Mouse (Mus musculus): ENCODE results near the gene Edil3.
A peak's percentile ranks its signal among the peaks of the same experiment; 100 is the strongest.

The Edil3 gene

GRCm38 (mm10) chr13:88821440-88822331 is at the start of gene Edil3:
Edil3 (plus strand) TSS chr13:88821472.
- DNase-seq (ENCODE audit: low read depth, low spot score): no peak

GRCm38 (mm10) chr13:88799186-88799585 is 22.1 kb upstream of the Edil3 start:
- DNase-seq (ENCODE audit: low read depth, low spot score): no peak

- DNase-seq (ENCODE audit: low read depth, low spot score): no peak
Observed at GRCm38 (mm10) chr13:88801006-88801405, 20.3 kb upstream of the Edil3 start.

- DNase-seq (ENCODE audit: low read depth, low spot score): peak; percentile 17
Observed at GRCm38 (mm10) chr13:88805838-88806237, 15.4 kb upstream of the Edil3 start.

- no peak for DNase-seq (ENCODE audit: low read depth, low spot score)
Observed at GRCm38 (mm10) chr13:88806269-88806668, 15.0 kb upstream of the Edil3 start.

- no peak for DNase-seq (ENCODE audit: low read depth, low spot score)
Observed at GRCm38 (mm10) chr13:88810097-88810496, 11.2 kb upstream of the Edil3 start.

GRCm38 (mm10) chr13:88820686-88821308 is 475 bp upstream of the Edil3 start:
- no peak for DNase-seq (ENCODE audit: low read depth, low spot score)

- no peak for DNase-seq (ENCODE audit: low read depth, low spot score)
Observed at GRCm38 (mm10) chr13:88822332-88822895, 1.1 kb downstream of the Edil3 start.

GRCm38 (mm10) chr13:88822976-88823521 is 1.8 kb downstream of the Edil3 start:
- DNase-seq (ENCODE audit: low read depth, low spot score): no peak

- no peak for DNase-seq (ENCODE audit: low read depth, low spot score)
Observed at GRCm38 (mm10) chr13:88823522-88824419, 2.5 kb downstream of the Edil3 start.

- DNase-seq (ENCODE audit: low read depth, low spot score): no peak
Observed at GRCm38 (mm10) chr13:88824441-88824840, 3.2 kb downstream of the Edil3 start.

GRCm38 (mm10) chr13:88828362-88828761 is 7.1 kb downstream of the Edil3 start:
- peak; percentile 1 for DNase-seq (ENCODE audit: low read depth, low spot score)

GRCm38 (mm10) chr13:88833732-88834131 is 12.5 kb downstream of the Edil3 start:
- no peak for DNase-seq (ENCODE audit: low read depth, low spot score)

- DNase-seq (ENCODE audit: low read depth, low spot score): no peak
Observed at GRCm38 (mm10) chr13:88849739-88850138, 28.5 kb downstream of the Edil3 start.

GRCm38 (mm10) chr13:88879960-88880359 is 58.7 kb downstream of the Edil3 start:
- DNase-seq (ENCODE audit: low read depth, low spot score): no peak

- DNase-seq (ENCODE audit: low read depth, low spot score): no peak
Observed at GRCm38 (mm10) chr13:88890728-88891127, 69.5 kb downstream of the Edil3 start.

GRCm38 (mm10) chr13:88900046-88900445 is 78.8 kb downstream of the Edil3 start:
- no peak for DNase-seq (ENCODE audit: low read depth, low spot score)

- no peak for DNase-seq (ENCODE audit: low read depth, low spot score)
Observed at GRCm38 (mm10) chr13:88907405-88907804, 86.1 kb downstream of the Edil3 start.

GRCm38 (mm10) chr13:88908187-88908586 is 86.9 kb downstream of the Edil3 start:
- no peak for DNase-seq (ENCODE audit: low read depth, low spot score)

- no peak for DNase-seq (ENCODE audit: low read depth, low spot score)
Observed at GRCm38 (mm10) chr13:88916503-88916902, 95.2 kb downstream of the Edil3 start.

- no peak for DNase-seq (ENCODE audit: low read depth, low spot score)
Observed at GRCm38 (mm10) chr13:88929626-88930025, 108.4 kb downstream of the Edil3 start.
